Mouse (Mus musculus) liver, adult 2 months (tissue): ENCODE measurements around the gene Sema3d. TPM values are rescaled to one million over a fixed set of nuclear protein-coding genes. Genes with fewer than 3 reads are reported as not detected.

ENCODE experiments used
- DNase-seq: peaks from one replicate; pipeline ENCODE4 v3.0.0-alpha.2; 2011; ENCODE audit warnings: low read depth, low spot score; ENCODE audit errors: extremely low read depth
- H3K27ac ChIP-seq: fragments of 200-500 bp; replicated peaks from 2 replicates; pipeline ENCODE4 v1.5.1; 2012; ENCODE audit warnings: low read depth, mild to moderate bottlenecking, control low read depth, inconsistent platforms, low read length; ENCODE audit not compliant: insufficient read depth
- H3K27me3 ChIP-seq: fragments of 200-500 bp; 2 replicates; pipeline ENCODE4 v1.6.1; 2012; ENCODE audit warnings: mild to moderate bottlenecking, moderate library complexity, low read length, inconsistent platforms; ENCODE audit not compliant: control insufficient read depth, insufficient read depth
- H3K36me3 ChIP-seq: fragments of 200-500 bp; 2 replicates; pipeline ENCODE4 v1.6.1; 2012; ENCODE audit warnings: low read length, inconsistent platforms; ENCODE audit not compliant: control insufficient read depth, insufficient read depth
- H3K4me1 ChIP-seq: fragments of 200-500 bp; 2 replicates; pipeline ENCODE4 v1.6.1; 2011; ENCODE audit warnings: low read length; ENCODE audit not compliant: control insufficient read depth, insufficient read depth
- H3K4me3 ChIP-seq: fragments of 200-500 bp; 2 replicates; pipeline ENCODE4 v1.5.1; 2011; ENCODE audit warnings: low read depth, mild to moderate bottlenecking, control low read depth, low read length, moderate library complexity; ENCODE audit not compliant: insufficient read depth
- H3K79me2 ChIP-seq: fragments of 200-500 bp; 2 replicates; pipeline ENCODE4 v1.6.1; 2012; ENCODE audit warnings: inconsistent platforms, mild to moderate bottlenecking, low read length, moderate library complexity; ENCODE audit not compliant: control insufficient read depth, insufficient read depth
- H3K9ac ChIP-seq: fragments of 200-500 bp; 2 replicates; pipeline ENCODE4 v1.6.1; 2012; ENCODE audit warnings: low read depth, mild to moderate bottlenecking, control low read depth, inconsistent platforms, low read length
- CTCF ChIP-seq: fragments of 200-500 bp; IDR thresholded peaks from 2 replicates; pipeline ENCODE4 v1.5.1; 2011; ENCODE audit warnings: low read depth, low read length, control low read depth
- POLR2A ChIP-seq: fragments of 200-500 bp; IDR thresholded peaks from 2 replicates; pipeline ENCODE4 v1.6.1; 2011; ENCODE audit warnings: low read length, control low read depth; ENCODE audit not compliant: insufficient read depth; ENCODE audit errors: extremely low read depth
- WGBS: fragments of 180-500 bp; shearing (Covaris S2); methylation state at CpG from one replicate; pipeline ENCODE4 v1.1.7; 2018; 5-methylcytosine and 5-hydroxymethylcytosine counted together
- polyA plus RNA-seq: library from polyadenylated mRNA; depleted of rRNA; stranded (reverse); fragments of >200 nt; gene quantifications from 2 replicates; pipeline ENCODE4 v1.2.3, GENCODE M21; 2012
- total RNA-seq: library from RNA; depleted of rRNA; stranded (reverse); fragments of >200 nt; gene quantifications from 2 replicates; pipeline ENCODE4 v1.2.3, GENCODE M21; 2014

Sema3d gene
- total and polyA plus RNA-seq, 2 experiments = 0.33 to 2.5 TPM

- H3K27me3 ChIP-seq = no peaks in the 10 kb centered on the region
- TF ChIP-seq POLR2A = no peak
- no peak for TF ChIP-seq CTCF
- WGBS = 75% methylated on average over 3 of the region's 3 CpGs
- H3K4me3 ChIP-seq = no peak overlapping the region
- H3K9ac ChIP-seq = no peak overlapping the region
- no peaks in the 10 kb centered on the region for H3K79me2 ChIP-seq
- no peak overlapping the region for H3K27ac ChIP-seq
- no peaks in the 10 kb centered on the region for H3K36me3 ChIP-seq
- DNase-seq = no peak
- H3K4me1 ChIP-seq = no peaks in the 10 kb centered on the region
Measured at GRCm38 (mm10) chr5:12555401-12555800, 172.2 kb downstream of the Sema3d start.

GRCm38 (mm10) chr5:12557889-12558288 lies 174.7 kb downstream of the Sema3d start:
- WGBS = 30% methylated on average over 2 of the region's 2 CpGs
- Histone ChIP-seq H3K36me3 (no peaks in the 10 kb centered on the region), H3K4me3 (no peak overlapping the region), H3K79me2 (no peaks in the 10 kb centered on the region), H3K4me1 (no peaks in the 10 kb centered on the region), H3K27me3 (no peaks in the 10 kb centered on the region), H3K9ac (no peak overlapping the region), H3K27ac (no peak overlapping the region)
- TF ChIP-seq CTCF (no peak), POLR2A (no peak)
- peak; percentile 9 for DNase-seq

GRCm38 (mm10) chr5:12561740-12562139 lies 178.6 kb downstream of the Sema3d start:
- no peaks in the 10 kb centered on the region for H3K4me1 ChIP-seq
- no peaks in the 10 kb centered on the region for H3K79me2 ChIP-seq
- no peak overlapping the region for H3K27ac ChIP-seq
- 29% methylated on average over 2 of the region's 2 CpGs for WGBS
- H3K36me3 ChIP-seq = no peaks in the 10 kb centered on the region
- H3K27me3 ChIP-seq = no peaks in the 10 kb centered on the region
- no peak overlapping the region for H3K9ac ChIP-seq
- no peak for DNase-seq
- TF ChIP-seq POLR2A (no peak), CTCF (no peak)
- no peak overlapping the region for H3K4me3 ChIP-seq

GRCm38 (mm10) chr5:12562204-12562603 lies 179.0 kb downstream of the Sema3d start:
- TF ChIP-seq CTCF (peak; percentile 8; the same call in 1 of the 2 replicates), POLR2A (no peak)
- WGBS = 40% methylated on average over 5 of the region's 5 CpGs
- Histone ChIP-seq H3K79me2 (no peaks in the 10 kb centered on the region), H3K27me3 (no peaks in the 10 kb centered on the region), H3K27ac (no peak overlapping the region), H3K4me3 (no peak overlapping the region), H3K9ac (no peak overlapping the region), H3K36me3 (no peaks in the 10 kb centered on the region), H3K4me1 (no peaks in the 10 kb centered on the region)
- peak; percentile 33 for DNase-seq

GRCm38 (mm10) chr5:12563132-12563531 lies 179.9 kb downstream of the Sema3d start:
- no peak for DNase-seq
- H3K4me3 ChIP-seq = no peak overlapping the region
- WGBS = 78% methylated on average over 11 of the region's 11 CpGs
- no peaks in the 10 kb centered on the region for H3K79me2 ChIP-seq
- no peak overlapping the region for H3K27ac ChIP-seq
- no peaks in the 10 kb centered on the region for H3K27me3 ChIP-seq
- H3K36me3 ChIP-seq = no peaks in the 10 kb centered on the region
- TF ChIP-seq CTCF = no peak
- no peak for TF ChIP-seq POLR2A
- H3K9ac ChIP-seq = no peak overlapping the region
- H3K4me1 ChIP-seq = no peaks in the 10 kb centered on the region

- H3K4me3 ChIP-seq = no peak overlapping the region
- H3K36me3 ChIP-seq = no peaks in the 10 kb centered on the region
- no peaks in the 10 kb centered on the region for H3K79me2 ChIP-seq
- TF ChIP-seq POLR2A (no peak), CTCF (no peak)
- H3K27ac ChIP-seq = no peak overlapping the region
- DNase-seq = no peak
- H3K9ac ChIP-seq = no peak overlapping the region
- no peaks in the 10 kb centered on the region for H3K27me3 ChIP-seq
- H3K4me1 ChIP-seq = no peaks in the 10 kb centered on the region
- WGBS = 69% methylated on average over 2 of the region's 2 CpGs
Measured at GRCm38 (mm10) chr5:12564602-12565220, 181.5 kb downstream of the Sema3d start.
